Mouse (Mus musculus) adrenal gland, adult (tissue): ENCODE results near the gene Zranb3.
"Not testable (repeated sequence)": the region's sequence is repeated elsewhere in the genome, so short reads cannot be mapped to it uniquely, and the experiment has no call there.

ENCODE experiments used
- DNase-seq, 2 experiments: peaks; one replicate each; pipeline ENCODE4 v3.0.0; 2022 to 2023; ENCODE audit warnings: low spot score in 1 of 2; ENCODE audit not compliant: inconsistent age in 2 of 2

The Zranb3 gene

GRCm38 (mm10) chr1:127993892-127994291, 109.0 kb downstream of the Zranb3 start:
- no peak for DNase-seq

GRCm38 (mm10) chr1:127989876-127990731, 112.7 kb downstream of the Zranb3 start:
- DNase-seq = peak; percentile 69 to 83

DNA sequence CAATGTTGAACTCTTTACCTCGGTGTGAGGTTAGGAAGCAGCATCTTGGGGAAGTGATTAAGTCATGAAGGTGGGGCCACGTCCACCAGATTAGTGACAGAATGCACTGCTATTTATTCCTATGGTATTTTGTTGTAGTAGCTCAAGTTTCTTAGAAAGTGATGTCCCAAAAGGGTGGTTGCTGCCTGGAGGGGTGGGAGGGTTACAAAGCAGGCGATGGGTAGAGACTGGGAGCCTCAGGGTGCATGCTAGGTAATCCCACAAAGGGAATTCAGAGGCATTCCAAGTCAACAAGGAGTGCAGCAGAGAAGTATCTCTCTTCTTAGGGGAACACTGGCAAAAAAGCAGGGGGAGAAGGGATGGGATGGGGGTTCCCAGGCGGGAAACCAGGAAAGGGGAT, 113.5 kb downstream of the Zranb3 start:
- no peak for DNase-seq

GRCm38 (mm10) chr1:127988246-127988645, 114.6 kb downstream of the Zranb3 start:
- no peak for DNase-seq

DNA sequence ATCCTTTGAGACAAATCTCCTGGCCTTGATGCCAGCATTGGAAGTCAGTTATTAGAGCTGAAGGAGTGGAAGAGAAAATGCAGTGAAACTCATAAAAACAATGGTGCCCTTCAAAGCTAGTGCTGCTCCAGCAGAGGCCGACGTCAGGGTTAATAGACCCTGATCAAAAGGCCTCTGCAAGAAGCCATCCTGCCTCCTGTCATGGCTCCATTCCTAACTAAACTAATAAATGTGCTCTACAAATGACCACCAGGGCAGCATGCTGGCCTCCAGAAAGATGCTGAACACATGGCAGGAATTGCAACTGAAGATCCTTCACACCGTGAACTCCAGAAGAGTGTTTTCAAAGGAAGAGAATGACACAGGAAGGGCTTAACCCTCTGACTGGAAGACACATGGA, 117.5 kb downstream of the Zranb3 start:
- no peak for DNase-seq

- no peak for DNase-seq
Observed at GRCm38 (mm10) chr1:127983274-127983993, 119.4 kb downstream of the Zranb3 start.

GRCm38 (mm10) chr1:127982268-127982667, 120.6 kb downstream of the Zranb3 start:
- no peak for DNase-seq

GRCm38 (mm10) chr1:127980911-127981559, 121.8 kb downstream of the Zranb3 start:
- DNase-seq = no peak

DNA sequence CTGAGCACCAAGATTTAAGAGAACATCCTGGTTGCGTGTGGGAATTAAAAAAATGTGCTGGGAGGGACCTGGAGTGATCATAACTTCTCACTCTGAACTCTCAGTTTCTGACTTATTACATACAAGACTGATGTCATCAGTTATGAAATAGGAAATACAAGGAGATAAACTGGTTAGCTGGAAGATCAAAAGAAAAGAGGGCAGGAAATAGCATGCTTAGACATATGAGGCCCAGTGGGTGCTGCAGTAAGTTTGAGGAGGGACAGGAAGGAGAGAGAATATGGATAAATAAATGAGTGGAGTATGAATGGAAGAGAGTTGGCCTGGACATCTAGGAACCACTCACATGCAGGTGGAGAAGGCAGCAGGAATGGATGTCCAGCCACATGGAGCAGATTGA, 124.7 kb downstream of the Zranb3 start:
- DNase-seq = peak; percentile 28 to 52

- DNase-seq = no peak
Observed at GRCm38 (mm10) chr1:127976106-127976505, 126.7 kb downstream of the Zranb3 start.

- peak; percentile 56 to 80 for DNase-seq
Observed at GRCm38 (mm10) chr1:127975676-127976075, 127.2 kb downstream of the Zranb3 start.

GRCm38 (mm10) chr1:127974082-127974481, 128.8 kb downstream of the Zranb3 start:
- no peak for DNase-seq

DNA sequence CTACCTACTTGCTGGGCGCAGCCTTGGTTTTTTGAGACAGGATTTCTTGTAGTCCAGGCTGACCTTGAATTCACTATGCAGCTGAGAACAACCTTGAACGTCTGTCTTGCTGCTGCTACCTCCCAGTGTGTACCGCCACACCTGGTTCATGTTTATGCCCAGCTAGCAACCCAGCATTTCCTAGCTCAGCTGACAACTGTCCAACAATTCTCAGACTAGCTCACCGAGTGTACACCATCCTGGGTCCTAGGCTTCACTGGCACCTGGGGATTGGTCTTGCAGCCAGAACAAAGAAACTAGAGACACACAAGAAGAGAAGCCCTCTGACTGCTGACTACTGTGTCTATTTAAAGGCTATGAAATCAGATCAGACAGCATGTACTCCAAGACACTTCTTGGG, 132.0 kb downstream of the Zranb3 start:
- DNase-seq = peak in 1 of 2 experiments; percentile 56

- no peak for DNase-seq
Observed at GRCm38 (mm10) chr1:127963326-127963725, 139.5 kb downstream of the Zranb3 start.

GRCm38 (mm10) chr1:127961140-127961539, 141.7 kb downstream of the Zranb3 start:
- DNase-seq = peak; percentile 76 to 80

GRCm38 (mm10) chr1:127959312-127959718, 143.5 kb downstream of the Zranb3 start:
- no peak for DNase-seq

- no peak for DNase-seq
Observed at GRCm38 (mm10) chr1:127958801-127959200, 144.0 kb downstream of the Zranb3 start.

DNA sequence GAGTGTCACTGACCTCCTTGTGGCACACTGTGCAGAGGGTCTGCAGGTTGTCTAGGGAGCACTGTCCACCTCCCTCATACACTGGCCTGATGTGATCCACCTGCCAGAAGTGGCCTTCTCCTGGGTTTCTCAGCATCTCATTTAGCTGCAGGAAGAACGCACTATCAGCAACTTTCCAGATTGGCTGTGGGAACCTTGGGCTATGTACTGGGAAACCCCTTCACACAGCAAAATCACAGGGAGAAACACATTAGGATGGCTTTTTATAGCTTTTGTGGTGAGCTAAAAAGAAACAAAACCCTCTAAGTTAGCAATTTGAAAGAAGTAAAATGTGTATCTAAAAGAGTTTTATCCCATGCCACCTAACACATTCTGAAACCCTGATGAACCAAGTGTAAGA, 146.3 kb downstream of the Zranb3 start:
- DNase-seq = no peak

DNA sequence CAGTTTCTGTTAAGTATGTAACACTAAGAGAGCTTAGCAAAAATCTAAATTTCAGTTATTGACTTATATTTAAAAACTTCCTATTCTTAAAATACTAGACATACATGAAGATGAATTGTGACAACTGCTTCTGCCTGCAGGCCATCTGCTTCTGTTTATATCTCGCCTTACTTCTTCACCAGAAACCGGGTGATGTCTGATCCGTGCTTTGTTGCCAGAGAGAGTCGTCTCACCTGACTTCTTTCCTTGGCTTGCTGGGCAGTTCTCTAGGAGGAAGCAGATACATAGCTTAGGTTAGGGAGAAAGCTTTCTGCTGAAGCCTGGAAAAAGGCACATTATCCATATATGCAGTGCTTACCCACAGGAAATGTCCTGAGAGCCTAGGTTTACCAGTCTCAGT, 148.0 kb downstream of the Zranb3 start:
- no peak for DNase-seq

- DNase-seq = not testable (repeated sequence)
Observed at GRCm38 (mm10) chr1:127954198-127954597, 148.6 kb downstream of the Zranb3 start.

DNA sequence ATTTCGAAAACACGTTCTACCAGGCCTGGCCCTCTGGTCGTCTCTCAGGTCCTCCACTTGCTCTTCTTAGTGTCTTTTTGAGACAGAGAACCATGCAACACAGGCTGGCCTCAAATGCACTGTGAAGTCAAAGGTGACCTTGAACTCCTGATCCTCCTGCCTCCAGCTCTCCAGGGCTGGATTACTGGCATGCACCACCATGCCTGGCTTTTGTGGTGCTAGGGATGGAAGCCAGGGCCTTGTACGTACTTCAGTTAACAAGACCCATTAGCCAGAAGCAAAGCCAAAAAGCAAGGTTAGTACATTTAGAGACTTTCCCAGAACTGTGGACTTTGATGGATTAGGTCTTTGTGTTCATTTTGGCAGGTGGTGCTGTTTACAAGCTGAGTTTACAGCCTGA, 150.6 kb downstream of the Zranb3 start:
- peak in 1 of 2 experiments; percentile 60 for DNase-seq

DNA sequence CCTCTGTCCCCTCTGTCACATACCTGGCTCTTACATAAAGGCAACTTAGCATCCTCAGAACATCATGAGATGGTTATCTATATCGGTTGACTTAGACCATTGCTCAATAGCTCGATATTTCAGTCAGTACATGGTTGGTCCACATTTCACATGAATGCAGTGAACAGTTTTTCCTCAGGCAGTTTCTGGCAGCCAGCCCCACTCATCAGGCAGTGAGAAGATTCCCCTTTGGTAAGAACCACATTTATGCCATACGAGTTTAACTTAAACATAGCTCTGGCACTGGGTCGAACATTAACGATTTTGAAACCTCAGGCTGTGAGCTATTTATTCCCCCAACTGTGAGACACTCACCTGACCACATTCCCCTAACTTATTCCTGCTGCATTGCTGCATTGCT, 154.1 kb downstream of the Zranb3 start:
- DNase-seq = no peak
